Mouse (Mus musculus) lung, postnatal 10 days (tissue): ENCODE data around the gene Gm20489.
A peak's percentile ranks its signal among the peaks of the same experiment; 100 is the strongest.

Experiments
- DNase-seq: peaks from one replicate; pipeline ENCODE4 v3.0.0; 2021

The Gm20489 gene

DNA sequence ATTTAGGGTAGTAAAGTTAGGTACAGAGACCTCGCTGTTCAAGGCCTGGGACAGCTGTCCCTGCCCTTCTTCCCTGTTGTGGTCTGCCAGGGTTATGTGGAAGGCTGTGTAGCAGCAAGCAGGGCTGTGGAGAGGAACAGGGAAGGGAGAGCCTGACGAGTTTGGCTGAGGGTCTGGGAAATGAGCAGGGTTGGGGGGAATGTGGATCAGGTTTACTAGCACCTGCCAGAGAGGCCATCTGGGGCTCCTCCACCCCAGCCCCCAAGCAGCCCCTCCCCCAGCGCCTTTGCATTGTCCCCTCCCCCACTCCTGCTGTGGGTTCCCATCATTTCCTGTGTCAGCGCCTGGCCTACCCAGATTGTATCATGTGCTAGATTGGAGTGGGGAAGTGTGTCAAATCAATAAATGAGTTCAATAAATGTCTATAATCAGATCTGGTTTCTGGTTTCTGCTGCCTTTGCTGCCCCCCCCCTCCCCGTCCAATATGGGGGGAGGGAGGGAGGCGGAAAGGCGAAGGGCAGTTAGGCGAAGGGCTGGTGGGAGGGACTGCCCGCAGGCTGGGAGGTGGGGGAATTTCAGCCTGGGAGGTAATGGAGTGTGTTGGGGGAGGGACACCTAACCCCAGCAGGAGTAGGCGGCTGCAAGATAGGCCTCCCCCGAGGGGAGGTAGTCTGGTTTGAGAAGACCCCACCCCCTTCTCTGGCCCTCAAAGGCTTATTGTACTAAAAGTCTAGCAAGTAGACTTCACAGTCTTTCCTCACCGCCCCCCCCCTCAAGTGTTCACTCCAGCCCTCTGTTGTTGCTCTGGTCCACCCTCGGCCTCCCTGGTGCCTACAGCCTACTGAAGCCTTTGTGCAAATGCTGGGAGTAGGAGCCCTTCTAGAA is 8.1 kb downstream of the Gm20489 start:
- DNase-seq: no peak

DNA sequence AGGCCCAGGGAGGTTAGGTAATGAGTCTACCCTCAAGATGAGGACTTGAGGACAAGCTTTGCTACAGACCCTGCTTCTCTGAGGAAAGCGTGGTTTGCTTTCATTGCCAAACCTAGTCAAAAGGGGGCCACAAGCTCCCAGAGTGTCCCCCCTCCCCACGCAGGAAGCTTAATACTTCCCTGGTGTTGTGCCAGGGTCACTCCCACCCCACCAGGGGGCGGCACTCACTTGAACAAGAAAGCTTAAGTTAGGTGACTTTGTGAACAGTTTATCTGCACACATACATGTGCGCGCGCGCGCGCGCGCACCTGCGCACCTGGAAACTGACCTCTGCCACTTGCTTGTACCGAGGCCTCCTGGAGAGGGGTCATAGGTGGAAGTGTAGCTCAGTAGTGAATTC is 12.2 kb downstream of the Gm20489 start:
- DNase-seq: peak; percentile 31

DNA sequence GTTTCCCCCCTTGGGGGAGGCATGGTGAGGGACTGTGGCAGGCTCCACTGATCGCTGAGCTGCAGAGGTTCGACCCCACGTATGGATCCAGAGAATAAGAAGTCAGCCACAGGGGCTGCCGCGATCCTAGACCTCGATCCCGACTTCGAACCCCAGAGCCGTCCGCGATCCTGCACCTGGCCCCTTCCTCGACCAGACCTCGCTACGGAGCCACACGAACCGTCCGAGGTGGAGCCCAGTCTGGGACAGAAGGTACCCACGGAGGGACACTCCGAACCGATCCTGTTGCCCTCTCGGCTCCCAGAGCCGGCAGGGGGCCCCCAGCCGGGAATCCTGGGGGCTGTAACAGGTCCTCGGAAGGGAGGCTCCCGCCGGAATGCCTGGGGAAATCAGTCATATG is 14.1 kb downstream of the Gm20489 start:
- no peak for DNase-seq

DNA sequence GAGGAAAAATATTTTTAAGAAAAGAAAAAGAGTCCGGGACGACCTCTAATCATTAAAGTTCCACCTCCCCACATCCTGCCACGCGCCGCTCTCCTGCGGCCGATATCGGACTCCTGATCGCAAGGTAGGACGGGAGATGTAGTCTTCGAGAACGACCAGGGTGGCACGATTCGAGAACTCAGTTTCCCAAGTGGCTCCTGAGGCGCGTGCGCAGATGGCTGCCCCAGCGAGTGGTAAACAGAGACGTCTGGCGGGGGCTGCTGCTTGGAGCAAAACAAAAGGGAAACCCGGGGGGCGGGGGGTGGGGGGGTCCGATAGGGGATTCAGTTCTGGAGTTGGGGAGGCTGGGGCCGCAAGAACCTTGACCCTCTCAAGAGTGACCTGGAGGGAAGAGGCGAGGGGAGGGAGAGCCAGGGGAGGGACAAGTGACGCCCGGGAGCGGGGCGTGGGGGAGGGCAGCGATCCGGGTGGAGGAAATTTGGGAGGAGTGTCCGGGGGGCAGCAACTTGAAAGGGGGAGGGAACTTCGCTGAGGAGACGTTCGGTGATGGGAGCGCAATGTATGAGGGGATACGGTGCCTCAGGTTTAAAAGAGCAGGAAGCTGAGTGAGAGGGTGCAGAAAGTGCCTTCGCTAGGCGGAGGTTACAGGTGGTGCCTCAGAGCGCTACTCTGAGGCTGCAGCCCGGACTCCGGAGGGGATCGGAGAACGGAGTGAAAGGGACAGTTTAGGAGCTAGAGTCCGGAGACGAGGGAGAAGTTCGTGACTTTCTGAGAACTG is 14.7 kb downstream of the Gm20489 start, which contains the start of gene Foxo4:
Gene Foxo4, plus strand, starts transcription at position 577 of the 778 bp plus-strand sequence.
- DNase-seq: peak; percentile 92

DNA sequence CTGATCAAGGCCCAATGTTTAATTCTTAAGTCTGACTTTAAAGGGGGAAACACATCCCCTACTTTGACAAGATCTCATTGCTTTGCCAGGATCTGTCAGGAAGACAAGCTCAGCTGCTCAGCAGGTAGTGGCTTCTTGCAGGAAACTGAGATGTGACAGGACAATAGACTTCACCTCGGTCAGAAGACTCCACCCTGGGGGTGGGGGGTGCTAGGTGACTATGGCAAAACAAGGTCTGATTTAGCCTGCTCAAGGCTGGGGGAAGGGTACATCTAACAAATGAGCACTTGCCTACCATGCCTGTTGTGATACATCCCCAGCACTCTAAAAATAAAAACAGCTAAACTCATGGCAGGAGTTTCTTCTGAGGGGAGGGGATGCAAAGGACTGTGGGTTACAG is 23.8 kb downstream of the Gm20489 start:
- DNase-seq: no peak

DNA sequence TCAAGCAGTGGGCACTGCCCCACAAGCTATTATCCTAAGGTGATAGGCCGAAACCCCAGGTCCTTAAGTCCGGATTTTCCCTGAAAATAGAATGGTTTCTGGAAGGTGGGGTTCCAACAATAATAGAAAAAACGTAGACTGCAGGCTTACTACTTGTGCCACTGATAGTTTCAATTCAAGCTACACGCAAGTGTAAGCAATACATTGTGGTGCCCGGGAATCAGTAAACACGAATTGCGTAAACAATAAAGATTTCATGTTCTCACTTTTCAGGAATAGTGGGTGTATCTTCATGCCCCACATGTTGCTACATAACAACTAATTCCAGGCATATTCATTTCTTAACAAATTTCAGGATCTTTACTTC is 46.0 kb downstream of the Gm20489 start:
- DNase-seq: no peak

DNA sequence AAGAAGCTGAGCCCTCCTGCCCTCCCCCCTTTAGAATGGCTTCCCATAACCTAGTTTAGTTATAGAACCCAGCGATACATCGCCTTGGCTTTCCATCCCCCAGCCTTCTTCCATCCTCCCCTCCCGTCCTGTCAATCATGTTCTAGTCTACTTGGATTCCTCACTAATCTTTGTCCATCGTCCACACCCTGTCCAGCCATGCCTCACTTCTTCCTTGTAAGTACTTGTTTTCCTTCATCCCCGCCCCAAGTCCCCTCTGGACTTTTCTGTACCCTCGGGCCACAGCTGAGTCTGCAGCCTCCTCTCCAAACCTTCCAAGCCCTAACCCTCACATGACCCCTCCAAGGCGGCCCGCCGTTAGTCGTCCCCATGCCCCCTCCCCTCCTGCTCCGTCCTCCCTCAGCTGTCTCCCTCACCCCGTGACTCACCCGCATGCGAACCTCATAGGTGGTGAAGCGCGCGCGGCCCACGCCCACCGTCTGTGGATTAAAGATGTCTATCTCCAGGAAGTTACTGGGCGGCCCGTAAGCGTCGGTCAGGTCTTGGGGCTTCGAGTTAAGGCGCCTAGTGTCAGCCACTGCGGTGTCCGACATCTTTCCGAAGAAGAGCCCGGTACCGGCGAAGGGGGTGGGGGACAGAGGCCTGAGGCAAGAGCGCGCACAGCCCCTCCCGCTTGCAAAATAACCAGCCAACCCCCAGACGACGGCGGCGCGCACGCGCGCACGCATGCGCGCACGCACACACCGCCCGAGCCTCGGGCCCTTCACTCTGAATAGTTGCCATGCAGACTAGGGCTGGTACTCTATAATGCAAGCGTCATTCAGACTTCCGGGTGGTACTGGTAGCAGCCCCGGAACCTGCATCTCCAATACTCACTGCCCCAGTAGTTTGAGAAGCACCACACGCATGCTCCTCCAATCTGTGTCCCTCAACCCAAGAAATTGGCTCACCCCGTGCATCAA is 46.7 kb downstream of the Gm20489 start, which contains the start of gene Snx12:
Gene Snx12, minus strand, starts transcription at position 730 of the 962 bp plus-strand sequence.
- DNase-seq: peak; percentile 92
